Mouse (Mus musculus): ENCODE data around the gene Mmgt1. TPM values are rescaled to one million over a fixed set of nuclear protein-coding genes. Genes with fewer than 3 reads are reported as not detected.

Mmgt1 gene
- polyA plus RNA-seq, 1 experiment from 2014 or later: 56.5 TPM

- Histone ChIP-seq H3K27me3 (no peaks in the 10 kb centered on the region), H3K9me3 (no peaks in the 10 kb centered on the region), H3K9ac (no peak overlapping the region), H3K27ac (replicated peaks) (no peak overlapping the region), H3K36me3 (no peaks in the 10 kb centered on the region), H3K4me2 (no peak overlapping the region), H3K4me3 (no peak overlapping the region), H3K4me1 (replicated peaks) (no peaks in the 10 kb centered on the region)
- 22% methylated on average over 6 of the region's 6 CpGs for WGBS
- no peak for ATAC-seq (ENCODE audit: low read depth)
Measured at GRCm38 (mm10) chrX:56572465-56572864, 25.4 kb downstream of the Mmgt1 start.

GRCm38 (mm10) chrX:56553584-56553983 is 44.3 kb downstream of the Mmgt1 start:
- WGBS: 82% methylated on average over 3 of the region's 3 CpGs
- Histone ChIP-seq H3K9ac (no peak overlapping the region), H3K4me2 (no peak overlapping the region), H3K4me1 (replicated peaks) (no peaks in the 10 kb centered on the region), H3K9me3 (no peaks in the 10 kb centered on the region), H3K4me3 (no peak overlapping the region), H3K27ac (replicated peaks) (no peak overlapping the region), H3K27me3 (no peaks in the 10 kb centered on the region), H3K36me3 (no peaks in the 10 kb centered on the region)
- ATAC-seq (ENCODE audit: low read depth): no peak

DNA sequence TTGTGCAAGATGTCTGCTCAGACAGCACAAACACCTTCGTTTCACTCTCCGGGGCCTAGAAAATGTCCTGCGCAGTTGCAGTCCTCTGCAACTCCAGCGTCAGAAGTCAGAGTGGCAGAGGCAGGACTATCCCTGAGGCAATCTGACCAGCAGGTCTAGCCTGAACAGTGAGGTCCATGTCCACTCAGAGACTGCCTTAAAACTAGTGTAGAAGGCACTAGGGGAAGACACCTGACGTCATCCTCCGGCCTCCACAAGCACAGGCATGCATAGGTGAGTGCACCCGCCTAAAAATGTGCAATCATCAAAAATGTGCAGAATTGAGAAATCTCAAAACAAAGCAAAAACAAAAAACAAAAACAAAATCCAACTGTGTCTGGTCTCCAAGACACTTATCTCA is 48.4 kb downstream of the Mmgt1 start, which contains the start of gene Gm648:
Gene Gm648 (minus strand): TSS at position 101 of the 400 bp plus-strand sequence.
- H3K27me3 ChIP-seq: no peaks in the 10 kb centered on the region
- no peaks in the 10 kb centered on the region for H3K4me1 ChIP-seq (replicated peaks)
- no peak within 1 kb of the TSS for H3K4me3 ChIP-seq
- no peak for ATAC-seq (ENCODE audit: low read depth)
- no peak within 1 kb of the TSS for H3K9ac ChIP-seq
- H3K27ac ChIP-seq (replicated peaks): no peak within 1 kb of the TSS
- no peaks in the 10 kb centered on the region for H3K9me3 ChIP-seq
- H3K36me3 ChIP-seq: no peaks in the 10 kb centered on the region
- 86% methylated on average over 7 of the region's 7 CpGs for WGBS
- no peak within 1 kb of the TSS for H3K4me2 ChIP-seq

- 60% methylated on average over 4 of the region's 4 CpGs for WGBS
- ATAC-seq (ENCODE audit: low read depth): no peak
Measured at GRCm38 (mm10) chrX:56537162-56537561, 60.7 kb downstream of the Mmgt1 start.

More at GRCm38 (mm10) chrX:56537162-56537561, 60.7 kb downstream of the Mmgt1 start:
- no peak overlapping the region for H3K27ac ChIP-seq (replicated peaks)
- H3K4me3 ChIP-seq: no peak overlapping the region
- no peak overlapping the region for H3K4me2 ChIP-seq
- no peaks in the 10 kb centered on the region for H3K36me3 ChIP-seq
- H3K27me3 ChIP-seq: no peaks in the 10 kb centered on the region
- no peak overlapping the region for H3K9ac ChIP-seq
- no peaks in the 10 kb centered on the region for H3K9me3 ChIP-seq
- H3K4me1 ChIP-seq (replicated peaks): no peaks in the 10 kb centered on the region

Small RNA genes lying within 50 kb of the gene (microRNA-seq; reads per million reads assigned to microRNA genes)
- not detected for gene Mir5116

Other genes starting within 250 kb of the Mmgt1 start
- gene Smim10l2a, start 223.5 kb downstream of the Mmgt1 start, polyA plus RNA-seq (2015; fragmentation: Nextera tagmentation; extraction: Ambion mirVana): 19.2 and 20.1 TPM in 2 replicates
- 1.8 TPM in 1 of 2 replicates, not detected in the other for gene Gm2174, start 150.1 kb downstream of the Mmgt1 start, polyA plus RNA-seq (2015; fragmentation: Nextera tagmentation; extraction: Ambion mirVana)
- 19.3 and 19.6 TPM in 2 replicates for gene Ints6l, start 143.2 kb downstream of the Mmgt1 start, polyA plus RNA-seq (2015; fragmentation: Nextera tagmentation; extraction: Ambion mirVana)
- not detected in 2 replicates for gene Gm10477, start 73.3 kb downstream of the Mmgt1 start, polyA plus RNA-seq (2015; fragmentation: Nextera tagmentation; extraction: Ambion mirVana)
- gene Gm648, start 48.5 kb downstream of the Mmgt1 start, polyA plus RNA-seq (2015; fragmentation: Nextera tagmentation; extraction: Ambion mirVana): not detected in 2 replicates
- 41.3 and 49.0 TPM in 2 replicates for gene Slc9a6, start 11.7 kb upstream of the Mmgt1 start, polyA plus RNA-seq (2015; fragmentation: Nextera tagmentation; extraction: Ambion mirVana)
- 131 and 139 TPM in 2 replicates for gene Fhl1, start 133.7 kb upstream of the Mmgt1 start, polyA plus RNA-seq (2015; fragmentation: Nextera tagmentation; extraction: Ambion mirVana)
- gene Map7d3, start 224.3 kb upstream of the Mmgt1 start, polyA plus RNA-seq (2015; fragmentation: Nextera tagmentation; extraction: Ambion mirVana): 0.88 and 1.1 TPM in 2 replicates